Mouse (Mus musculus) intestine, embryonic 14.5 days (tissue): ENCODE data around the gene Shld2. TPM values are rescaled to one million over a fixed set of nuclear protein-coding genes. Genes with fewer than 3 reads are reported as not detected.
A peak's percentile ranks its signal among the peaks of the same experiment; 100 is the strongest.

Source experiments
- ATAC-seq: fragments of 200-750 bp; cut with Nextera tagmentation; replicated peaks from 2 replicates; pipeline ENCODE4 v1.8.0; 2017; ENCODE audit warnings: low read depth, moderate number of reproducible peaks, moderate TSS enrichment, moderate library complexity; ENCODE audit not compliant: low FRiP score, low TSS enrichment
- DNase-seq: peaks from one replicate; pipeline ENCODE4 v3.0.0-alpha.2; 2018; ENCODE audit warnings: low spot score
- H3K27ac ChIP-seq: fragments of 300-500 bp; sonication (generic); 2 replicates; pipeline ENCODE4 v1.5.1; 2014; ENCODE audit warnings: low read depth, mild to moderate bottlenecking, control low read depth
- H3K27me3 ChIP-seq: fragments of 300-500 bp; sonication (generic); replicated peaks from 2 replicates; pipeline ENCODE4 v1.6.1; 2014; ENCODE audit warnings: low read length, control low read depth; ENCODE audit not compliant: control insufficient read depth, insufficient read depth
- H3K36me3 ChIP-seq: fragments of 300-500 bp; sonication (generic); 2 replicates; pipeline ENCODE4 v1.6.1; 2014; ENCODE audit warnings: low read length, control low read depth; ENCODE audit not compliant: control insufficient read depth, insufficient read depth
- H3K4me1 ChIP-seq: fragments of 300-500 bp; sonication (generic); replicated peaks from 2 replicates; pipeline ENCODE4 v1.6.1; 2014; ENCODE audit warnings: low read length, control low read depth, mixed read lengths; ENCODE audit not compliant: control insufficient read depth, insufficient read depth
- H3K4me2 ChIP-seq: fragments of 300-500 bp; sonication (generic); 2 replicates; pipeline ENCODE4 v1.6.1; 2014; ENCODE audit warnings: low read length
- H3K4me3 ChIP-seq: fragments of 300-500 bp; sonication (generic); 2 replicates; pipeline ENCODE4 v1.5.1; 2014; ENCODE audit warnings: low read depth, low read length, control low read depth, mixed read lengths
- H3K9ac ChIP-seq: fragments of 300-500 bp; sonication (generic); 2 replicates; pipeline ENCODE4 v1.6.1; 2014; ENCODE audit warnings: mild to moderate bottlenecking, low read length
- H3K9me3 ChIP-seq: fragments of 300-500 bp; sonication (generic); 2 replicates; pipeline ENCODE4 v1.6.1; 2016; ENCODE audit warnings: low read length, control low read depth; ENCODE audit not compliant: control insufficient read depth
- WGBS: fragments of 180-500 bp; shearing (Covaris S2); extraction: QIAGEN DNeasy Blood & Tissue Kit; methylation state at CpG from one replicate; pipeline ENCODE4 v1.1.7; 2014; 5-methylcytosine and 5-hydroxymethylcytosine counted together
- polyA plus RNA-seq: library from polyadenylated mRNA; unstranded; fragments of >200 nt; fragmentation: Nextera tagmentation; extraction: Ambion mirVana; gene quantifications from 2 replicates; pipeline ENCODE4 v1.2.1, GENCODE M21; 2014

Gene Shld2
- 9.5 and 11.0 TPM in 2 replicates for polyA plus RNA-seq

- no peaks in the 10 kb centered on the region for H3K9me3 ChIP-seq
- peak; percentile 97 for ATAC-seq
- peak within 1 kb of the TSS; percentile 97 for H3K27ac ChIP-seq
- H3K36me3 ChIP-seq: no peaks in the 10 kb centered on the region
- DNase-seq: peak; percentile 94
- WGBS: under 1% methylated on average over 48 of the region's 100 CpGs
- peak within 1 kb of the TSS; percentile 60 for H3K4me2 ChIP-seq
- no peaks in the 10 kb centered on the region for H3K27me3 ChIP-seq
- peak within 1 kb of the TSS; percentile 79 for H3K4me3 ChIP-seq
- peak within 1 kb of the TSS; percentile 94 for H3K9ac ChIP-seq
- peaks cover 21% of the 10 kb centered on the region; the same call in 1 of the 2 replicates for H3K4me1 ChIP-seq
Measured at GRCm38 (mm10) chr14:34310234-34310965, at the start of gene Shld2, which contains the start of gene Glud1. Gene Shld2 (minus strand): TSS chr14:34310493. Gene Glud1 (plus strand): TSS chr14:34310727.

GRCm38 (mm10) chr14:34359676-34360244 lies 49.5 kb upstream of the Shld2 start:
- no peaks in the 10 kb centered on the region for H3K9me3 ChIP-seq
- no peaks in the 10 kb centered on the region for H3K4me1 ChIP-seq
- H3K27me3 ChIP-seq: no peaks in the 10 kb centered on the region
- no peaks in the 10 kb centered on the region for H3K36me3 ChIP-seq
- H3K4me2 ChIP-seq: no peak overlapping the region
- no peak overlapping the region for H3K4me3 ChIP-seq
- ATAC-seq (no peak), DNase-seq (no peak)
- WGBS: 41% methylated on average over 5 of the region's 5 CpGs
- no peak overlapping the region for H3K9ac ChIP-seq
- no peak overlapping the region for H3K27ac ChIP-seq

GRCm38 (mm10) chr14:34357671-34358455 lies 47.6 kb upstream of the Shld2 start:
- no peak overlapping the region for H3K27ac ChIP-seq
- no peak overlapping the region for H3K4me3 ChIP-seq
- DNase-seq: no peak
- H3K36me3 ChIP-seq: no peaks in the 10 kb centered on the region
- H3K4me1 ChIP-seq: no peaks in the 10 kb centered on the region
- ATAC-seq: no peak
- H3K9ac ChIP-seq: no peak overlapping the region
- H3K27me3 ChIP-seq: no peaks in the 10 kb centered on the region
- 67% methylated on average over 7 of the region's 7 CpGs for WGBS
- no peaks in the 10 kb centered on the region for H3K9me3 ChIP-seq
- H3K4me2 ChIP-seq: no peak overlapping the region

GRCm38 (mm10) chr14:34355301-34355700 lies 45.0 kb upstream of the Shld2 start, which contains the start of gene Fam25c:
Gene Fam25c (minus strand): TSS chr14:34355433.
- Histone ChIP-seq H3K36me3 (no peaks in the 10 kb centered on the region), H3K9ac (no peak within 1 kb of the TSS), H3K4me2 (no peak within 1 kb of the TSS), H3K4me3 (no peak within 1 kb of the TSS), H3K27ac (no peak within 1 kb of the TSS), H3K4me1 (no peaks in the 10 kb centered on the region), H3K27me3 (no peaks in the 10 kb centered on the region), H3K9me3 (no peaks in the 10 kb centered on the region)
- DNase-seq (no peak), ATAC-seq (no peak)
- WGBS: 70% methylated on average over 6 of the region's 6 CpGs

GRCm38 (mm10) chr14:34354456-34354855 lies 44.2 kb upstream of the Shld2 start:
- H3K27ac ChIP-seq: no peak overlapping the region
- DNase-seq: no peak
- H3K9me3 ChIP-seq: no peaks in the 10 kb centered on the region
- no peak for ATAC-seq
- 76% methylated on average over 4 of the region's 4 CpGs for WGBS
- no peak overlapping the region for H3K9ac ChIP-seq
- H3K36me3 ChIP-seq: no peaks in the 10 kb centered on the region
- no peak overlapping the region for H3K4me3 ChIP-seq
- no peak overlapping the region for H3K4me2 ChIP-seq
- H3K27me3 ChIP-seq: no peaks in the 10 kb centered on the region
- H3K4me1 ChIP-seq: no peaks in the 10 kb centered on the region

GRCm38 (mm10) chr14:34353326-34353725 lies 43.0 kb upstream of the Shld2 start:
- no peaks in the 10 kb centered on the region for H3K36me3 ChIP-seq
- no peak overlapping the region for H3K9ac ChIP-seq
- no peak overlapping the region for H3K27ac ChIP-seq
- H3K27me3 ChIP-seq: no peaks in the 10 kb centered on the region
- H3K4me1 ChIP-seq: no peaks in the 10 kb centered on the region
- ATAC-seq (no peak), DNase-seq (no peak)
- H3K4me3 ChIP-seq: no peak overlapping the region
- H3K4me2 ChIP-seq: no peak overlapping the region
- no peaks in the 10 kb centered on the region for H3K9me3 ChIP-seq
- WGBS: 90% methylated on average over 3 of the region's 3 CpGs

GRCm38 (mm10) chr14:34352523-34352922 lies 42.2 kb upstream of the Shld2 start:
- no peaks in the 10 kb centered on the region for H3K27me3 ChIP-seq
- H3K36me3 ChIP-seq: no peaks in the 10 kb centered on the region
- no peak for DNase-seq
- no peaks in the 10 kb centered on the region for H3K4me1 ChIP-seq
- ATAC-seq: no peak
- H3K27ac ChIP-seq: no peak overlapping the region
- no peak overlapping the region for H3K4me3 ChIP-seq
- no peak overlapping the region for H3K4me2 ChIP-seq
- no peak overlapping the region for H3K9ac ChIP-seq
- WGBS: 52% methylated on average over 6 of the region's 6 CpGs
- H3K9me3 ChIP-seq: no peaks in the 10 kb centered on the region

- Histone ChIP-seq H3K4me1 (no peaks in the 10 kb centered on the region), H3K4me2 (no peak overlapping the region), H3K9ac (no peak overlapping the region), H3K9me3 (no peaks in the 10 kb centered on the region), H3K27me3 (no peaks in the 10 kb centered on the region), H3K36me3 (no peaks in the 10 kb centered on the region), H3K4me3 (no peak overlapping the region), H3K27ac (no peak overlapping the region)
- ATAC-seq (no peak), DNase-seq (no peak)
- WGBS: 66% methylated on average over 3 of the region's 3 CpGs
Measured at GRCm38 (mm10) chr14:34351660-34352059, 41.4 kb upstream of the Shld2 start.
